22 mouse cellular contexts compared by ENCODE assay signal in the genomic region with DNA sequence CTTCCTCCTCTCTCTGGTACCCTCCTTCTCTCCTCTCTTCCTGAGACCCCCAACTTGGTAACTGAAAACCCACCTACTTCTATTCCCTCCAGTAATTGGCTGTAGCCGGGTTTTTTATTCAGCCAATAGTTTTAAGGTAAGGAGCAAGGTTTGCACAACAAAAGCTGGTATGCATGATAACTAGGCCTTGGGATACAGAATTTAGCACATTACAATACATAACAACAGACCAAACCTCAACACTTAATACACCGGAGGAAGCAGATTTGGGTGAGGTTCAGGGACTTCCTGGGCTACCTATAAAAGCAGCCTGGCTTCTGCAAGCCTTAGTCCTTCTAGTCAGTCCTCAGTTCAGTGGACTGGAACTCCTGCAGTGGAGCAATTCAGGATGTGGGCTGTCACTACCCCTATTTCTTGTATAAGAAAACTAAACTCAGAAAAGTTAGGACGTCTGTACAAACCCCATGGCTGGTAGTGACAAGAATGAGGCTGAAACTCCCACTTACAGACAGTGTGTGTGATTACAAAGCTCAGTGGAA. TPM values are rescaled to one million over a fixed set of nuclear protein-coding genes. Genes with fewer than 3 reads are reported as not detected.
DNase-seq lines count a peak whose midpoint lies in the region; ATAC-seq and TF ChIP-seq lines count a peak whose summit lies in the region.
"Had no signal": no experiment of that assay in that cellular context is flagged by ENCODE, and none has a peak within 500 bp of the region (broad histone marks: within the 10 kb centered on the region; RNA-seq: fewer than 3 reads in every experiment).

No protein-coding gene starts in this region.

- TF ChIP-seq POLR2A in ES-Bruce4 (IDR thresholded peaks at IDR 0.05; ENCODE audit: insufficient read depth, low read length): no peak

- DNase-seq in spleen, adult 18-20 months: peak; percentile 17 to 25
- no peak for DNase-seq in spleen, postnatal 14 days (ENCODE audit: low spot score in 2 of 2)
- peak; percentile 70 for DNase-seq in ZHBTc4 (ENCODE audit: low read depth, low spot score)
- no peak for DNase-seq in Muller cell, postnatal 12 days (ENCODE audit: inconsistent ontology term)
- DNase-seq in left cerebral cortex, adult 18-20 months (ENCODE audit: low spot score in 2 of 2): no peak
- no peak for DNase-seq in layer of hippocampus, postnatal 14 days (ENCODE audit: low spot score in 2 of 2)
- DNase-seq: adrenal gland, adult 8-10 months; cerebellum, adult 11 months; cerebellum, adult 8-10 months; cerebellum, postnatal 14 days; gastrocnemius, postnatal 14 days; heart, postnatal 36 days had no signal

- H3K27me3 ChIP-seq in ES-Bruce4 (ENCODE audit: control insufficient read depth, insufficient read depth, low read length, poor library complexity, severe bottlenecking): no peaks in the 10 kb centered on the region
- H3K27me3 ChIP-seq: CH12.LX; embryonic facial prominence, embryonic 13.5 days; forebrain, embryonic 12.5 days; heart, embryonic 12.5 days; hindbrain, embryonic 15.5 days; Patski had no signal

- TF ChIP-seq EP300 in ES-Bruce4 (IDR thresholded peaks at IDR 0.05; ENCODE audit: insufficient read depth, low read depth, low read length): no peak

- no peak for TF ChIP-seq CTCF in ES-Bruce4 (IDR thresholded peaks at IDR 0.05; ENCODE audit: low read depth, low read length)

- H3K27ac ChIP-seq in ES-Bruce4 (ENCODE audit: insufficient read depth, low read length): peak overlapping the region; percentile 21; the same call in 1 of the 2 replicates
- H3K27ac ChIP-seq: embryonic facial prominence, embryonic 13.5 days; forebrain, embryonic 12.5 days; hindbrain, embryonic 15.5 days had no signal

- H3K4me1 ChIP-seq in ES-Bruce4 (ENCODE audit: control insufficient read depth, insufficient read depth, low read length): peaks cover 4% of the 10 kb centered on the region

- H3K9me3 ChIP-seq in ES-Bruce4 (replicated peaks; ENCODE audit: control insufficient read depth, insufficient read depth, low read length, poor library complexity, severe bottlenecking): no peaks in the 10 kb centered on the region
- H3K9me3 ChIP-seq: embryonic facial prominence, embryonic 13.5 days; forebrain, embryonic 12.5 days; heart, embryonic 12.5 days; hindbrain, embryonic 15.5 days had no signal

- ATAC-seq in neutrophil, adult 5-6 weeks (ENCODE audit: extremely low read depth, insufficient number of reproducible peaks, low FRiP score, poor library complexity, severe bottlenecking): peak; percentile 89
- ATAC-seq: forebrain, embryonic 16.5 days; Patski had no signal

- no peaks in the 10 kb centered on the region for H3K36me3 ChIP-seq in ES-Bruce4 (ENCODE audit: control insufficient read depth, insufficient read depth, low read length, poor library complexity, severe bottlenecking)
- H3K36me3 ChIP-seq: embryonic facial prominence, embryonic 13.5 days; forebrain, embryonic 12.5 days; heart, embryonic 12.5 days; hindbrain, embryonic 15.5 days had no signal

- H3K4me3 ChIP-seq in ES-Bruce4 (ENCODE audit: low read depth, low read length): no peak overlapping the region
- H3K4me3 ChIP-seq: embryonic facial prominence, embryonic 13.5 days; forebrain, embryonic 12.5 days; heart, embryonic 12.5 days; hindbrain, embryonic 15.5 days had no signal

- no peak overlapping the region for H3K9ac ChIP-seq in ES-Bruce4 (ENCODE audit: low read depth, poor library complexity, severe bottlenecking)
- H3K9ac ChIP-seq: embryonic facial prominence, embryonic 13.5 days; forebrain, embryonic 12.5 days; heart, embryonic 12.5 days; hindbrain, embryonic 15.5 days had no signal

RNA-seq across cellular contexts. Expression of gene Cnn3, which starts 38.8 kb away (rescaled TPM):
- 584 and 623 TPM in 2 replicates for polyA plus RNA-seq in ES-Bruce4 (2011; ENCODE audit: insufficient read depth, insufficient read length, low read depth, missing spikeins)
- total RNA-seq in neutrophil, adult 5-6 weeks (2017): 91.2 and 97.6 TPM in 2 replicates
- total RNA-seq in left cerebral cortex, adult 18-20 months (2021): 10 to 100 TPM; 59.8 to 68.9 TPM
- total RNA-seq in layer of hippocampus, postnatal 14 days (2021): 100 to 1,000 TPM; 110 to 126 TPM
- total RNA-seq: MEL had no signal

Comparison
In these comparisons a context has a peak if more than half of its experiments do, and no peak if none do; other contexts are left out.
1. DNase-seq: peak in spleen, adult 18-20 months (2 of 2) and ZHBTc4 (single experiment); none in spleen, postnatal 14 days (0 of 2), Muller cell, postnatal 12 days (single experiment), left cerebral cortex, adult 18-20 months (0 of 2) and layer of hippocampus, postnatal 14 days (0 of 2).